Mouse (Mus musculus) stomach, postnatal 0 days (tissue): ENCODE results near the gene Tepsin. TPM values are rescaled to one million over a fixed set of nuclear protein-coding genes. Genes with fewer than 3 reads are reported as not detected.

Experiments used
- ATAC-seq: fragments of 200-750 bp; cut with Nextera tagmentation; 2 replicates; pipeline ENCODE4 v1.8.0; 2017; ENCODE audit not compliant: low FRiP score, low TSS enrichment
- DNase-seq: peaks from one replicate; pipeline ENCODE4 v3.0.0-alpha.2; 2016; ENCODE audit warnings: low spot score
- H3K27ac ChIP-seq: fragments of 300-500 bp; sonication (generic); replicated peaks from 2 replicates; pipeline ENCODE4 v1.5.1; 2014; ENCODE audit warnings: mild to moderate bottlenecking, control low read depth
- H3K27me3 ChIP-seq: fragments of 300-500 bp; sonication (generic); 2 replicates; pipeline ENCODE4 v1.6.1; 2014; ENCODE audit warnings: low read length; ENCODE audit not compliant: control insufficient read depth, insufficient read depth
- H3K36me3 ChIP-seq: fragments of 300-500 bp; sonication (generic); 2 replicates; pipeline ENCODE4 v1.6.1; 2014; ENCODE audit warnings: low read length, mixed read lengths; ENCODE audit not compliant: control insufficient read depth, insufficient read depth
- H3K4me1 ChIP-seq: fragments of 300-500 bp; sonication (generic); replicated peaks from 2 replicates; pipeline ENCODE4 v1.6.1; 2014; ENCODE audit warnings: antibody characterized with exemption; ENCODE audit not compliant: control insufficient read depth, insufficient read depth
- H3K4me2 ChIP-seq: fragments of 300-500 bp; sonication (generic); replicated peaks from 2 replicates; pipeline ENCODE4 v1.6.1; 2014; ENCODE audit warnings: low read depth, mild to moderate bottlenecking, control low read depth, moderate library complexity
- H3K4me3 ChIP-seq: fragments of 300-500 bp; sonication (generic); 2 replicates; pipeline ENCODE4 v1.5.1; 2014; ENCODE audit warnings: low read depth, low read length, control low read depth
- H3K9ac ChIP-seq: fragments of 300-500 bp; sonication (generic); 2 replicates; pipeline ENCODE4 v1.6.1; 2014; ENCODE audit warnings: mild to moderate bottlenecking, low read length, control low read depth, mixed read lengths
- H3K9me3 ChIP-seq: fragments of 300-500 bp; sonication (generic); 2 replicates; pipeline ENCODE4 v1.6.1; 2016; ENCODE audit warnings: low read length; ENCODE audit not compliant: control insufficient read depth
- CTCF ChIP-seq: IDR thresholded peaks from 2 replicates; pipeline ENCODE4 v1.5.1; 2016; ENCODE audit warnings: antibody characterized with exemption, low read depth, mild to moderate bottlenecking, moderate library complexity
- EP300 ChIP-seq: optimal IDR thresholded peaks from 2 replicates; pipeline ENCODE3; 2016; ENCODE audit warnings: antibody characterized with exemption
- WGBS: fragments of 180-500 bp; shearing (Covaris S2); extraction: QIAGEN DNeasy Blood & Tissue Kit; methylation state at CpG from one replicate; pipeline ENCODE4 v1.1.7; 2014; 5-methylcytosine and 5-hydroxymethylcytosine counted together
- polyA plus RNA-seq: library from polyadenylated mRNA; unstranded; fragments of >200 nt; fragmentation: Nextera tagmentation; extraction: Ambion mirVana; gene quantifications from 2 replicates; pipeline ENCODE4 v1.2.1, GENCODE M21; 2015

The Tepsin gene
- polyA plus RNA-seq, 1 experiment from 2014 or later: 8.3 TPM

GRCm38 (mm10) chr11:120126845-120127244 is 28.3 kb upstream of the Tepsin start:
- H3K4me2 ChIP-seq: no peak overlapping the region
- peaks cover 19% of the 10 kb centered on the region for H3K36me3 ChIP-seq
- no peaks in the 10 kb centered on the region for H3K27me3 ChIP-seq
- WGBS: 83% methylated on average over 2 of the region's 2 CpGs
- no peaks in the 10 kb centered on the region for H3K4me1 ChIP-seq
- DNase-seq: no peak
- H3K4me3 ChIP-seq: no peak overlapping the region
- no peak for TF ChIP-seq CTCF
- TF ChIP-seq EP300: no peak
- H3K9me3 ChIP-seq: no peaks in the 10 kb centered on the region
- ATAC-seq: no peak
- H3K9ac ChIP-seq: no peak overlapping the region
- no peak overlapping the region for H3K27ac ChIP-seq

DNA sequence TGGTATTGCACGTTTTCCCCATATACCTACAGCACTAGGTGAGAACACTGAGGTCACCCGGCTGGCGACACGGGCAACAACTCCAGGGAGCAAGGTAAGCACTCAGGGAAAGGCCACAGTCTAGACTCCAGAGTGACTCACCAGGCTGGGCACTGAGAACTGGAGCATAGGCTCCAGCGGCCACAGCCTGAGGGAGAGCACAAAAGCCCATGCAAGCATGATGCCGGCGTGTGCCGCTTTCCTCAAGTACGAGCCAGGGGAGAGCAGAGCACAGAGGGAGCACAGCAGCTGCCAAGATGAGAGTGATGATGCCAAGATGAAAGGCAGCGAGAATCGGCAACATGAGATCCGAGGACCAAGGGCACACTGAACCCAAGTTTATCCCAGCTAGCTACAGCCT is 23.6 kb upstream of the Tepsin start:
- peaks cover 12% of the 10 kb centered on the region for H3K36me3 ChIP-seq
- ATAC-seq: peak; percentile 75

GRCm38 (mm10) chr11:120120642-120121420 is 22.3 kb upstream of the Tepsin start:
- no peaks in the 10 kb centered on the region for H3K4me1 ChIP-seq
- TF ChIP-seq EP300: no peak
- TF ChIP-seq CTCF: peak; percentile 82
- H3K27me3 ChIP-seq: no peaks in the 10 kb centered on the region
- no peak overlapping the region for H3K4me3 ChIP-seq
- no peak overlapping the region for H3K27ac ChIP-seq
- 76% methylated on average over 17 of the region's 17 CpGs for WGBS
- peak; percentile 79 for DNase-seq
- peaks cover 10% of the 10 kb centered on the region for H3K36me3 ChIP-seq
- H3K9ac ChIP-seq: no peak overlapping the region
- no peaks in the 10 kb centered on the region for H3K9me3 ChIP-seq
- peak; percentile 8; the same call in 1 of the 2 replicates for ATAC-seq
- H3K4me2 ChIP-seq: no peak overlapping the region

More for the DNA sequence above, 23.6 kb upstream of the Tepsin start:
- peak; percentile 52 for DNase-seq
- Histone ChIP-seq H3K4me3 (no peak overlapping the region), H3K4me1 (no peaks in the 10 kb centered on the region), H3K9me3 (no peaks in the 10 kb centered on the region), H3K27ac (no peak overlapping the region), H3K9ac (no peak overlapping the region), H3K27me3 (no peaks in the 10 kb centered on the region), H3K4me2 (no peak overlapping the region)
- TF ChIP-seq EP300: no peak
- TF ChIP-seq CTCF: no peak
- 80% methylated on average over 12 of the region's 12 CpGs for WGBS

DNA sequence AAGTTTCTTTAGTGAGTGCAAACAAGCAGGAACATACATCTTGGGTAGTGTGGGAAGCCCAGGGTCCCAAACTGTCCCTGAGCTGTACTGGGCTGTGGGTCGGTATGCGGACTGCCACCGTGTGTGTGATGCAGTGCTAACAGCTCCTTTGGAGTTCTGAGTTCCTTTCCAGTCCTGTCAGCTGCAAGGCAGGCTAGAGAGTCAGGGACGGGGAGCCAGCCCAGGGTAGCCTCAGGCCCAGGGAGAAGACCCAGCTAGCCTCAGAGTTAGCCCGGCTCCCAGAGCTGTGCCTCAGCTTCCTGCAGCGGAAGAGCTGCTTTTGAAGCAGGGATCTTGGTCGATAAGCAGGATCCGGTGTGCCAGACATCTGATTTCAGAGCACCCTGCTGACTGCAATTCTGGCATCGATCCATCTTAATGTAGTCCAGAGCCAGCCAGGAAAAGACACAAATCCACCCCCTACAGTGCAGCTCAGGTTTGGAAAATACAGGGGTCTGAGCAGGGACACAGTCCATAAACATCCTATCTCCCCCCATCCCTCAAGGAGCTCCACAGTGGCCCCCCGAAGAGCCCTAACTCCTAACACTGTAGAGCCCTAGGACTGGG is 21.5 kb upstream of the Tepsin start:
- ATAC-seq: no peak
- H3K36me3 ChIP-seq: peaks cover 6% of the 10 kb centered on the region
- H3K4me1 ChIP-seq: no peaks in the 10 kb centered on the region
- H3K27ac ChIP-seq: no peak overlapping the region
- DNase-seq: no peak
- WGBS: 75% methylated on average over 10 of the region's 10 CpGs
- H3K4me2 ChIP-seq: no peak overlapping the region
- H3K4me3 ChIP-seq: no peak overlapping the region
- H3K9ac ChIP-seq: no peak overlapping the region
- TF ChIP-seq EP300: no peak
- TF ChIP-seq CTCF: no peak
- H3K9me3 ChIP-seq: no peaks in the 10 kb centered on the region
- H3K27me3 ChIP-seq: no peaks in the 10 kb centered on the region

DNA sequence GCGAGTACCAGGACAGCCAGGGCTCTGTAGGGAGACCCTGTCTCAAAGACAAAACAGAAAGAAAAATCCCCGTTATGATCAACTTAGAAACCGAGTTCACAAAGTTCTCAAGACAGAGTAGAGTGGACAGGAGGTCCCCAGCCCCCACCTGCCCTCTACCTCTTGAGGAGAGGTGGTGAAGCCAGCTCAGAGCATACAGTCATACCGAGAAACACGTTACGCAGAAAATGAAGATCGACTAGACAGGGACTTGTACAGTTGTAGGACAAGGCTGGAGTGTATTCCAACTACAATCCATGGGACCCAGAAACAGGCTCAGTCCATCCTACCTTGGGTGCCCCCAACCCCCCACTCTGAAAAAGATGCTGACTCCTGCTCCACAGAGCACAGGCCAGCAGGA is 20.6 kb upstream of the Tepsin start:
- H3K4me1 ChIP-seq: no peaks in the 10 kb centered on the region
- no peaks in the 10 kb centered on the region for H3K9me3 ChIP-seq
- H3K9ac ChIP-seq: no peak overlapping the region
- TF ChIP-seq EP300 (no peak), CTCF (no peak)
- no peak for DNase-seq
- H3K4me3 ChIP-seq: no peak overlapping the region
- no peak overlapping the region for H3K4me2 ChIP-seq
- ATAC-seq: no peak
- peaks cover 6% of the 10 kb centered on the region for H3K36me3 ChIP-seq
- H3K27me3 ChIP-seq: no peaks in the 10 kb centered on the region
- 92% methylated on average over 7 of the region's 7 CpGs for WGBS
- H3K27ac ChIP-seq: no peak overlapping the region

- DNase-seq (no peak), ATAC-seq (no peak)
- no peaks in the 10 kb centered on the region for H3K4me1 ChIP-seq
- no peaks in the 10 kb centered on the region for H3K27me3 ChIP-seq
- H3K9ac ChIP-seq: no peak overlapping the region
- H3K4me2 ChIP-seq: no peak overlapping the region
- no peak overlapping the region for H3K27ac ChIP-seq
- TF ChIP-seq CTCF: no peak
- no peak for TF ChIP-seq EP300
- WGBS: 92% methylated on average over 2 of the region's 2 CpGs
- no peaks in the 10 kb centered on the region for H3K9me3 ChIP-seq
- H3K36me3 ChIP-seq: peaks cover 3% of the 10 kb centered on the region
- no peak overlapping the region for H3K4me3 ChIP-seq
Observed at GRCm38 (mm10) chr11:120117626-120118025, 19.1 kb upstream of the Tepsin start.
